Comparison of ENCODE assay signal across 22 mouse cellular contexts in genomic region chr1:38778271-38778670, GRCm38 (mm10). TPM values are rescaled to one million over a fixed set of nuclear protein-coding genes. Genes with fewer than 3 reads are reported as not detected.
DNase-seq lines count a peak whose midpoint lies in the region; ATAC-seq and TF ChIP-seq lines count a peak whose summit lies in the region.
"Had no signal": no experiment of that assay in that cellular context is flagged by ENCODE, and none has a peak within 500 bp of the region (broad histone marks: within the 10 kb centered on the region; RNA-seq: fewer than 3 reads in every experiment).

No protein-coding gene starts in this region.

- no peak for TF ChIP-seq EP300 in liver, embryonic 14.5 days (IDR thresholded peaks at IDR 0.05; ENCODE audit: low read depth)

- H3K27ac ChIP-seq in forebrain, postnatal 0 days (ENCODE audit: low read depth, low read length) = no peak overlapping the region
- no peak overlapping the region for H3K27ac ChIP-seq in forebrain, embryonic 14.5 days (ENCODE audit: low read depth, low read length)
- H3K27ac ChIP-seq in liver, embryonic 14.5 days = no peak overlapping the region
- no peak overlapping the region for H3K27ac ChIP-seq in liver, embryonic 12.5 days
- no peak overlapping the region for H3K27ac ChIP-seq in gastrocnemius, adult 2 months
- H3K27ac ChIP-seq: forebrain, embryonic 10.5 days; hindbrain, embryonic 15.5 days; lung, embryonic 15.5 days; midbrain, embryonic 15.5 days; neural tube, embryonic 15.5 days had no signal

- H3K4me1 ChIP-seq in forebrain, postnatal 0 days (ENCODE audit: insufficient read depth) = no peaks in the 10 kb centered on the region
- H3K4me1 ChIP-seq in forebrain, embryonic 14.5 days (ENCODE audit: control insufficient read depth, insufficient read depth, low read length) = no peaks in the 10 kb centered on the region
- H3K4me1 ChIP-seq in liver, embryonic 14.5 days (replicated peaks; ENCODE audit: control insufficient read depth in 2 of 2, insufficient read depth in 2 of 2, low read length in 1 of 2) = peaks cover 0 to 2% of the 10 kb centered on the region in 2 experiments; a peak in 1 of 4 replicates
- H3K4me1 ChIP-seq in liver, embryonic 12.5 days = no peaks in the 10 kb centered on the region
- H3K4me1 ChIP-seq: forebrain, embryonic 10.5 days; hindbrain, embryonic 15.5 days; lung, embryonic 15.5 days; midbrain, embryonic 15.5 days; neural tube, embryonic 15.5 days had no signal

- H3K4me2 ChIP-seq in forebrain, postnatal 0 days (ENCODE audit: low read depth) = no peak overlapping the region
- H3K4me2 ChIP-seq in forebrain, embryonic 14.5 days (ENCODE audit: low read length) = no peak overlapping the region
- H3K4me2 ChIP-seq in liver, embryonic 14.5 days (ENCODE audit: low read depth) = no peak overlapping the region
- H3K4me2 ChIP-seq in liver, embryonic 12.5 days = no peak overlapping the region
- H3K4me2 ChIP-seq: hindbrain, embryonic 15.5 days; lung, embryonic 15.5 days; midbrain, embryonic 15.5 days; neural tube, embryonic 15.5 days had no signal

- no peak overlapping the region for H3K4me3 ChIP-seq in forebrain, postnatal 0 days (ENCODE audit: low read depth, low read length)
- no peak overlapping the region for H3K4me3 ChIP-seq in forebrain, embryonic 14.5 days (ENCODE audit: low read depth, low read length)
- no peak overlapping the region for H3K4me3 ChIP-seq in liver, embryonic 14.5 days (ENCODE audit: insufficient read depth in 1 of 2, low read depth in 2 of 2, low read length in 2 of 2)
- no peak overlapping the region for H3K4me3 ChIP-seq in liver, embryonic 12.5 days
- H3K4me3 ChIP-seq in gastrocnemius, adult 2 months = no peak overlapping the region
- H3K4me3 ChIP-seq: forebrain, embryonic 10.5 days; hindbrain, embryonic 15.5 days; lung, embryonic 15.5 days; midbrain, embryonic 15.5 days; neural tube, embryonic 15.5 days had no signal

- TF ChIP-seq CTCF in forebrain, postnatal 0 days (IDR thresholded peaks at IDR 0.05; ENCODE audit: low read depth) = peak; percentile 25
- peak; percentile 27; the same call in 1 of the 2 replicates for TF ChIP-seq CTCF in liver, embryonic 14.5 days (IDR thresholded peaks at IDR 0.05; ENCODE audit: low read depth)
- no peak for TF ChIP-seq CTCF in gastrocnemius, adult 2 months (IDR thresholded peaks at IDR 0.05)

- intact Hi-C loops in gastrocnemius, adult 2 months (cut with DNase I) = no loop called here

- no peak for DNase-seq in forebrain, postnatal 0 days
- no peak for DNase-seq in forebrain, embryonic 14.5 days (ENCODE audit: low spot score)
- DNase-seq in liver, embryonic 14.5 days (ENCODE audit: low read depth in 3 of 3, low spot score in 3 of 3) = no peak
- peak; percentile 45 to 53 for DNase-seq in B cell, adult 2 months
- DNase-seq in R1 (ENCODE audit: low read depth, low spot score) = peak; percentile 49
- DNase-seq in gastrocnemius, adult 2 months = no peak
- no peak for DNase-seq in thymus, postnatal 10 days (ENCODE audit: low spot score in 2 of 2)
- DNase-seq: adrenal gland, postnatal 36 days; cerebellum, adult 11 months; cerebellum, adult 9-11 months; heart, postnatal 4 days; kidney, adult 11 months; lung, postnatal 4 days; right cerebral cortex, adult 18-20 months; thymus, postnatal 25 days had no signal

- 97% methylated on average over 1 of the region's 1 CpGs for WGBS in forebrain, postnatal 0 days
- 100% methylated on average over 1 of the region's 1 CpGs for WGBS in forebrain, embryonic 14.5 days
- whole genome bisulfite sequencing in liver, embryonic 14.5 days (ENCODE audit: insufficient replicate concordance) = 78% methylated on average over 1 of the region's 1 CpGs
- 83% methylated on average over 1 of the region's 1 CpGs for WGBS in liver, embryonic 12.5 days (ENCODE audit: insufficient replicate concordance)

- no peaks in the 10 kb centered on the region for H3K36me3 ChIP-seq in forebrain, postnatal 0 days (ENCODE audit: insufficient read depth)
- H3K36me3 ChIP-seq in forebrain, embryonic 14.5 days (ENCODE audit: control insufficient read depth, insufficient read depth, low read length) = no peaks in the 10 kb centered on the region
- H3K36me3 ChIP-seq in liver, embryonic 14.5 days (replicated peaks; ENCODE audit: control insufficient read depth, insufficient read depth, low read depth) = no peaks in the 10 kb centered on the region
- H3K36me3 ChIP-seq in liver, embryonic 12.5 days = no peaks in the 10 kb centered on the region
- H3K36me3 ChIP-seq: forebrain, embryonic 10.5 days; hindbrain, embryonic 15.5 days; lung, embryonic 15.5 days; midbrain, embryonic 15.5 days; neural tube, embryonic 15.5 days had no signal

- H3K9me3 ChIP-seq in forebrain, postnatal 0 days (ENCODE audit: low read length) = no peaks in the 10 kb centered on the region
- H3K9me3 ChIP-seq in forebrain, embryonic 14.5 days (replicated peaks; ENCODE audit: control insufficient read depth, low read length) = no peaks in the 10 kb centered on the region
- H3K9me3 ChIP-seq in liver, embryonic 14.5 days (ENCODE audit: control insufficient read depth, low read length) = no peaks in the 10 kb centered on the region
- no peaks in the 10 kb centered on the region for H3K9me3 ChIP-seq in liver, embryonic 12.5 days (replicated peaks)
- H3K9me3 ChIP-seq: forebrain, embryonic 10.5 days; hindbrain, embryonic 15.5 days; lung, embryonic 15.5 days; midbrain, embryonic 15.5 days; neural tube, embryonic 15.5 days had no signal

- no peak for ATAC-seq in forebrain, postnatal 0 days
- no peak for ATAC-seq in forebrain, embryonic 14.5 days
- ATAC-seq in liver, embryonic 14.5 days (ENCODE audit: insufficient read depth) = no peak
- ATAC-seq in liver, embryonic 12.5 days = no peak
- ATAC-seq: midbrain, embryonic 15.5 days had no signal

- H3K9ac ChIP-seq in forebrain, postnatal 0 days = no peak overlapping the region
- no peak overlapping the region for H3K9ac ChIP-seq in forebrain, embryonic 14.5 days (ENCODE audit: low read length)
- no peak overlapping the region for H3K9ac ChIP-seq in liver, embryonic 14.5 days (replicated peaks)
- H3K9ac ChIP-seq in liver, embryonic 12.5 days = no peak overlapping the region
- H3K9ac ChIP-seq: hindbrain, embryonic 15.5 days; lung, embryonic 15.5 days; midbrain, embryonic 15.5 days; neural tube, embryonic 15.5 days had no signal

- no peaks in the 10 kb centered on the region for H3K27me3 ChIP-seq in forebrain, postnatal 0 days (ENCODE audit: insufficient read depth, low read length)
- H3K27me3 ChIP-seq in forebrain, embryonic 14.5 days (replicated peaks; ENCODE audit: control insufficient read depth, insufficient read depth, low read length) = no peaks in the 10 kb centered on the region
- no peaks in the 10 kb centered on the region for H3K27me3 ChIP-seq in liver, embryonic 14.5 days (ENCODE audit: control insufficient read depth, insufficient read depth, low read length)
- no peaks in the 10 kb centered on the region for H3K27me3 ChIP-seq in liver, embryonic 12.5 days (replicated peaks)
- H3K27me3 ChIP-seq: hindbrain, embryonic 15.5 days; lung, embryonic 15.5 days; midbrain, embryonic 15.5 days; neural tube, embryonic 15.5 days had no signal

RNA-seq across cellular contexts. Expression of gene Lonrf2, which starts 58.2 kb away (rescaled TPM):
- 103 and 143 TPM in 2 replicates for total RNA-seq in forebrain, postnatal 0 days (2014; rRNA removed)
- 13.8 and 21.9 TPM in 2 replicates for polyA plus RNA-seq in forebrain, postnatal 0 days (2015; fragmentation: Nextera tagmentation; extraction: Ambion mirVana)
- polyA plus RNA-seq in forebrain, embryonic 14.5 days (2014; fragmentation: Nextera tagmentation; extraction: Ambion mirVana) = 10.5 and 11.1 TPM in 2 replicates
- polyA plus RNA-seq in liver, embryonic 14.5 days (2012; rRNA removed) = 0.09 and 0.13 TPM in 2 replicates
- polyA plus RNA-seq in liver, embryonic 14.5 days (2014; fragmentation: Nextera tagmentation; extraction: Ambion mirVana) = 0.08 TPM in 1 of 2 replicates, not detected in the other
- 0.15 and 0.31 TPM in 2 replicates for polyA plus RNA-seq in liver, embryonic 12.5 days (2016; fragmentation: Nextera tagmentation; extraction: Ambion mirVana)
- under 1 TPM; 0.15 to 0.73 TPM for total RNA-seq in gastrocnemius, adult 2 months (2021)
- total RNA-seq: liver, adult 2 months had no signal
- polyA plus RNA-seq: liver, adult 2 months had no signal

Comparison
In these comparisons a context has a peak if more than half of its experiments do, and no peak if none do; other contexts are left out.
1. DNase-seq: peak in B cell, adult 2 months (2 of 2) and R1 (single experiment); none in forebrain, postnatal 0 days (single experiment), forebrain, embryonic 14.5 days (single experiment), liver, embryonic 14.5 days (0 of 3), gastrocnemius, adult 2 months (single experiment) and thymus, postnatal 10 days (0 of 2).